Mouse (Mus musculus): ENCODE results near the gene Arhgap18. TPM values are rescaled to one million over a fixed set of nuclear protein-coding genes. Genes with fewer than 3 reads are reported as not detected.

Gene Arhgap18
- polyA plus RNA-seq, 1 experiment: 1.9 TPM

DNA sequence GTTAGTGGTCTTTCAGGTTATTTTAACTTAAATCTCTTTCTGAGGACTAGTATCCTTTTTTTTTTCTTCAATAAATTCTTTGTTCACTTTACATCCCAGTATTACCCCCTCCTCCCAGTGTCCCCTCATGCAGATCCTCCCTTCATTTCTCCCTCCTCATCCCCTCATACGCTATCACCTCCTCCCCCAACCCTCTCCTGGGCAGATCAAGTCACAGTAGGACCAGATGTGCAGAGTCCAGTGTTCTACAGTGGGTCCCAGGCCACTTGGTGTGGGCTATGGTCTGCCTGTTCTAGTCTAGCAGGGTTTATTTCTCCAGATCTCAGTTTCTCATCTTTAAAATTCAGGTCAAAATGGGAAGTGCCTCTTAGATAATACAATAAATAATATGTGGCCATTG, 67.7 kb downstream of the Arhgap18 start:
- H3K4me2 ChIP-seq (ENCODE audit: low read depth): no peak overlapping the region
- no peaks in the 10 kb centered on the region for H3K36me3 ChIP-seq (ENCODE audit: control insufficient read depth, insufficient read depth)
- no peaks in the 10 kb centered on the region for H3K27me3 ChIP-seq (ENCODE audit: control insufficient read depth, insufficient read depth, insufficient read length)
- no peak overlapping the region for H3K4me3 ChIP-seq
- H3ac ChIP-seq (ENCODE audit: control insufficient read depth, insufficient read length): no peak overlapping the region
- H3K79me2 ChIP-seq (ENCODE audit: control insufficient read depth, insufficient read depth): no peaks in the 10 kb centered on the region
- no peak for TF ChIP-seq REST (IDR thresholded peaks at IDR 0.05; ENCODE audit: insufficient read depth, insufficient read length)
- TF ChIP-seq TCF12 (IDR thresholded peaks at IDR 0.05; ENCODE audit: insufficient read depth, poor library complexity, severe bottlenecking): no peak
- no peak for TF ChIP-seq E2F4 (IDR thresholded peaks at IDR 0.05; ENCODE audit: insufficient read depth)
- TF ChIP-seq POLR2AphosphoS2 (IDR thresholded peaks at IDR 0.05; ENCODE audit: insufficient read length, low read depth): no peak
- TF ChIP-seq MYOG (IDR thresholded peaks at IDR 0.05; ENCODE audit: control insufficient read depth in 1 of 3, insufficient read depth in 1 of 3, insufficient read length in 2 of 3, low read depth in 2 of 3): no peak
- TF ChIP-seq USF1 (IDR thresholded peaks at IDR 0.05; ENCODE audit: low read depth): no peak
- TF ChIP-seq MAX (IDR thresholded peaks at IDR 0.05; ENCODE audit: low read depth): no peak
- TF ChIP-seq SRF (IDR thresholded peaks at IDR 0.05; ENCODE audit: control insufficient read depth, insufficient read length, low read depth): no peak

DNA sequence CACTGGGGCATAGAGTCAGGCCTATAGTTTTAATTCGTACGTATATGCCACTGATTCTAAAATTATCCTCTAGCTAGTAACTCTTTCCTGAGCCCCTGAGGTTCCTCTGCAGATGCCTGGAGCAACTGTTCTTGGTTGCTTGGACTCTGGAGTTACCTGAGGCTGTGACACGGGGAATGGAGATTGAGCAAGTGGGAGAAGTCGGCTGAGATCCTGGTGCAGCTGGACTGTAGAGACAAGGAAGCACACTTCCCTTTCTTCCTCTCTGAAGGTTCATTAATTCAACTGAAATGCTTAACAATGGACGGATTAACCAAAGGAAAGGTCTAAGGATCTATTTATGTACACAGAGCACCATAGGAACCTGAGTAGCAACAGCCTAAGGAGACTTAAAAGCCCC, 70.8 kb downstream of the Arhgap18 start:
- no peak for TF ChIP-seq TCF3 (IDR thresholded peaks at IDR 0.05; ENCODE audit: insufficient read length, low read depth)
- no peak for TF ChIP-seq MAX (IDR thresholded peaks at IDR 0.05; ENCODE audit: low read depth)
- TF ChIP-seq USF1 (IDR thresholded peaks at IDR 0.05; ENCODE audit: low read depth): no peak
- no peak for TF ChIP-seq TCF12 (IDR thresholded peaks at IDR 0.05; ENCODE audit: insufficient read depth, poor library complexity, severe bottlenecking)
- TF ChIP-seq MYOD1 (IDR thresholded peaks at IDR 0.05; ENCODE audit: control insufficient read depth in 1 of 3, insufficient read length in 2 of 3, low read depth in 2 of 3): no peak
- no peak for TF ChIP-seq SRF (IDR thresholded peaks at IDR 0.05; ENCODE audit: control insufficient read depth, insufficient read length, low read depth)
- no peak for TF ChIP-seq POLR2AphosphoS2 (IDR thresholded peaks at IDR 0.05; ENCODE audit: insufficient read length, low read depth)
- TF ChIP-seq E2F4 (IDR thresholded peaks at IDR 0.05; ENCODE audit: insufficient read depth): no peak
- TF ChIP-seq POLR2A (IDR thresholded peaks at IDR 0.05; ENCODE audit: insufficient read length, low read depth): no peak
- TF ChIP-seq MYOG (IDR thresholded peaks at IDR 0.05; ENCODE audit: control insufficient read depth in 1 of 3, insufficient read depth in 1 of 3, insufficient read length in 2 of 3, low read depth in 2 of 3): no peak
- no peak for TF ChIP-seq REST (IDR thresholded peaks at IDR 0.05; ENCODE audit: insufficient read depth, insufficient read length)
- TF ChIP-seq CEBPB (IDR thresholded peaks at IDR 0.05; ENCODE audit: insufficient read depth, poor library complexity, severe bottlenecking): no peak
- H3ac ChIP-seq (ENCODE audit: control insufficient read depth, insufficient read length): no peak overlapping the region
- H3K4me2 ChIP-seq (ENCODE audit: low read depth): no peak overlapping the region
- H3K27me3 ChIP-seq (ENCODE audit: control insufficient read depth, insufficient read depth, insufficient read length): no peaks in the 10 kb centered on the region
- no peaks in the 10 kb centered on the region for H3K36me3 ChIP-seq (ENCODE audit: control insufficient read depth, insufficient read depth)
- H3K4me3 ChIP-seq: no peak overlapping the region
- H3K79me2 ChIP-seq (ENCODE audit: control insufficient read depth, insufficient read depth): no peaks in the 10 kb centered on the region

- Histone ChIP-seq H3K27me3 (ENCODE audit: control insufficient read depth, insufficient read depth, insufficient read length) (no peaks in the 10 kb centered on the region), H3K4me2 (ENCODE audit: low read depth) (no peak overlapping the region), H3K79me2 (ENCODE audit: control insufficient read depth, insufficient read depth) (no peaks in the 10 kb centered on the region), H3K36me3 (ENCODE audit: control insufficient read depth, insufficient read depth) (no peaks in the 10 kb centered on the region), H3ac (ENCODE audit: control insufficient read depth, insufficient read length) (no peak overlapping the region), H3K4me3 (no peak overlapping the region)
- no peak for TF ChIP-seq TCF3 (IDR thresholded peaks at IDR 0.05; ENCODE audit: insufficient read length, low read depth)
- TF ChIP-seq POLR2AphosphoS2 (IDR thresholded peaks at IDR 0.05; ENCODE audit: insufficient read length, low read depth): no peak
- no peak for TF ChIP-seq MYOG (IDR thresholded peaks at IDR 0.05; ENCODE audit: control insufficient read depth in 1 of 3, insufficient read depth in 1 of 3, insufficient read length in 2 of 3, low read depth in 2 of 3)
- no peak for TF ChIP-seq REST (IDR thresholded peaks at IDR 0.05; ENCODE audit: insufficient read depth, insufficient read length)
- no peak for TF ChIP-seq SRF (IDR thresholded peaks at IDR 0.05; ENCODE audit: control insufficient read depth, insufficient read length, low read depth)
- no peak for TF ChIP-seq POLR2A (IDR thresholded peaks at IDR 0.05; ENCODE audit: insufficient read length, low read depth)
- no peak for TF ChIP-seq MYOD1 (IDR thresholded peaks at IDR 0.05; ENCODE audit: control insufficient read depth in 1 of 3, insufficient read length in 2 of 3, low read depth in 2 of 3)
- TF ChIP-seq TCF12 (IDR thresholded peaks at IDR 0.05; ENCODE audit: insufficient read depth, poor library complexity, severe bottlenecking): no peak
- TF ChIP-seq USF1 (IDR thresholded peaks at IDR 0.05; ENCODE audit: low read depth): no peak
- no peak for TF ChIP-seq CEBPB (IDR thresholded peaks at IDR 0.05; ENCODE audit: insufficient read depth, poor library complexity, severe bottlenecking)
- TF ChIP-seq MAX (IDR thresholded peaks at IDR 0.05; ENCODE audit: low read depth): no peak
- no peak for TF ChIP-seq E2F4 (IDR thresholded peaks at IDR 0.05; ENCODE audit: insufficient read depth)
These were observed 72.1 kb downstream of the Arhgap18 start for GRCm38 (mm10) chr10:26825246-26825889.

- Histone ChIP-seq H3K36me3 (ENCODE audit: control insufficient read depth, insufficient read depth) (no peaks in the 10 kb centered on the region), H3K79me2 (ENCODE audit: control insufficient read depth, insufficient read depth) (no peaks in the 10 kb centered on the region), H3K4me3 (no peak overlapping the region), H3K27me3 (ENCODE audit: control insufficient read depth, insufficient read depth, insufficient read length) (no peaks in the 10 kb centered on the region), H3ac (ENCODE audit: control insufficient read depth, insufficient read length) (no peak overlapping the region), H3K4me2 (ENCODE audit: low read depth) (no peak overlapping the region)
- no peak for TF ChIP-seq MYOD1 (IDR thresholded peaks at IDR 0.05; ENCODE audit: control insufficient read depth in 1 of 3, insufficient read length in 2 of 3, low read depth in 2 of 3)
- no peak for TF ChIP-seq CEBPB (IDR thresholded peaks at IDR 0.05; ENCODE audit: insufficient read depth, poor library complexity, severe bottlenecking)
- TF ChIP-seq REST (IDR thresholded peaks at IDR 0.05; ENCODE audit: insufficient read depth, insufficient read length): no peak
- no peak for TF ChIP-seq MYOG (IDR thresholded peaks at IDR 0.05; ENCODE audit: control insufficient read depth in 1 of 3, insufficient read depth in 1 of 3, insufficient read length in 2 of 3, low read depth in 2 of 3)
- no peak for TF ChIP-seq TCF3 (IDR thresholded peaks at IDR 0.05; ENCODE audit: insufficient read length, low read depth)
- TF ChIP-seq POLR2A (IDR thresholded peaks at IDR 0.05; ENCODE audit: insufficient read length, low read depth): no peak
- TF ChIP-seq E2F4 (IDR thresholded peaks at IDR 0.05; ENCODE audit: insufficient read depth): no peak
- TF ChIP-seq USF1 (IDR thresholded peaks at IDR 0.05; ENCODE audit: low read depth): no peak
- TF ChIP-seq POLR2AphosphoS2 (IDR thresholded peaks at IDR 0.05; ENCODE audit: insufficient read length, low read depth): no peak
- no peak for TF ChIP-seq SRF (IDR thresholded peaks at IDR 0.05; ENCODE audit: control insufficient read depth, insufficient read length, low read depth)
- TF ChIP-seq TCF12 (IDR thresholded peaks at IDR 0.05; ENCODE audit: insufficient read depth, poor library complexity, severe bottlenecking): no peak
- TF ChIP-seq MAX (IDR thresholded peaks at IDR 0.05; ENCODE audit: low read depth): no peak
These were observed 74.1 kb downstream of the Arhgap18 start for GRCm38 (mm10) chr10:26827315-26827714.
